Mouse (Mus musculus): ENCODE measurements around the gene Rnls.

The Rnls gene

GRCm38 (mm10) chr19:33188766-33189165 is 203.3 kb downstream of the Rnls start:
- DNase-seq (ENCODE audit: low spot score in 2 of 2) = no peak

GRCm38 (mm10) chr19:33179595-33179994 is 212.5 kb downstream of the Rnls start:
- no peak for DNase-seq (ENCODE audit: low spot score in 2 of 2)

- DNase-seq (ENCODE audit: low spot score in 2 of 2) = no peak
Observed at GRCm38 (mm10) chr19:33178866-33179265, 213.2 kb downstream of the Rnls start.

- no peak for DNase-seq (ENCODE audit: low spot score in 2 of 2)
Observed at GRCm38 (mm10) chr19:33178367-33178766, 213.7 kb downstream of the Rnls start.

- no peak for DNase-seq (ENCODE audit: low spot score in 2 of 2)
Observed at GRCm38 (mm10) chr19:33173991-33174390, 218.1 kb downstream of the Rnls start.

- no peak for DNase-seq (ENCODE audit: low spot score in 2 of 2)
Observed at GRCm38 (mm10) chr19:33169881-33170280, 222.2 kb downstream of the Rnls start.

GRCm38 (mm10) chr19:33167528-33168264 is 224.4 kb downstream of the Rnls start:
- DNase-seq (ENCODE audit: low spot score in 2 of 2) = no peak

GRCm38 (mm10) chr19:33164801-33165200 is 227.3 kb downstream of the Rnls start:
- no peak for DNase-seq (ENCODE audit: low spot score in 2 of 2)

- no peak for DNase-seq (ENCODE audit: low spot score in 2 of 2)
Observed at GRCm38 (mm10) chr19:33161903-33162302, 230.2 kb downstream of the Rnls start.

- DNase-seq (ENCODE audit: low spot score in 2 of 2) = no peak
Observed at GRCm38 (mm10) chr19:33159897-33160296, 232.2 kb downstream of the Rnls start.

GRCm38 (mm10) chr19:33159192-33159591 is 232.9 kb downstream of the Rnls start:
- no peak for DNase-seq (ENCODE audit: low spot score in 2 of 2)

GRCm38 (mm10) chr19:33158234-33158633 is 233.9 kb downstream of the Rnls start:
- DNase-seq (ENCODE audit: low spot score in 2 of 2) = no peak

GRCm38 (mm10) chr19:33148411-33148810 is 243.7 kb downstream of the Rnls start:
- DNase-seq (ENCODE audit: low spot score in 2 of 2) = no peak

GRCm38 (mm10) chr19:33143198-33143597 is 248.9 kb downstream of the Rnls start:
- DNase-seq (ENCODE audit: low spot score in 2 of 2) = no peak

GRCm38 (mm10) chr19:33137316-33137715 is 254.8 kb downstream of the Rnls start:
- DNase-seq (ENCODE audit: low spot score in 2 of 2) = no peak

- DNase-seq (ENCODE audit: low spot score in 2 of 2) = no peak
Observed at GRCm38 (mm10) chr19:33122611-33123226, 269.4 kb downstream of the Rnls start.

- DNase-seq (ENCODE audit: low spot score in 2 of 2) = no peak
Observed at GRCm38 (mm10) chr19:33119947-33120346, 272.1 kb downstream of the Rnls start.

- DNase-seq (ENCODE audit: low spot score in 2 of 2) = no peak
Observed at GRCm38 (mm10) chr19:33118898-33119297, 273.2 kb downstream of the Rnls start.

- no peak for DNase-seq (ENCODE audit: low spot score in 2 of 2)
Observed at GRCm38 (mm10) chr19:33114631-33115295, 277.3 kb downstream of the Rnls start.

- DNase-seq (ENCODE audit: low spot score in 2 of 2) = no peak
Observed at GRCm38 (mm10) chr19:33113746-33114145, 278.3 kb downstream of the Rnls start.

GRCm38 (mm10) chr19:33110404-33110803 is 281.7 kb downstream of the Rnls start:
- no peak for DNase-seq (ENCODE audit: low spot score in 2 of 2)

- no peak for DNase-seq (ENCODE audit: low spot score in 2 of 2)
Observed at GRCm38 (mm10) chr19:33109941-33110371, 282.1 kb downstream of the Rnls start.

GRCm38 (mm10) chr19:33109141-33109540 is 283.0 kb downstream of the Rnls start:
- DNase-seq (ENCODE audit: low spot score in 2 of 2) = no peak
